Mouse (Mus musculus): ENCODE measurements around the gene Cirbp. TPM values are rescaled to one million over a fixed set of nuclear protein-coding genes. Genes with fewer than 3 reads are reported as not detected.

Gene Cirbp
- 3.9 and 4.3 TPM in 2 replicates for polyA plus RNA-seq (2012)

DNA sequence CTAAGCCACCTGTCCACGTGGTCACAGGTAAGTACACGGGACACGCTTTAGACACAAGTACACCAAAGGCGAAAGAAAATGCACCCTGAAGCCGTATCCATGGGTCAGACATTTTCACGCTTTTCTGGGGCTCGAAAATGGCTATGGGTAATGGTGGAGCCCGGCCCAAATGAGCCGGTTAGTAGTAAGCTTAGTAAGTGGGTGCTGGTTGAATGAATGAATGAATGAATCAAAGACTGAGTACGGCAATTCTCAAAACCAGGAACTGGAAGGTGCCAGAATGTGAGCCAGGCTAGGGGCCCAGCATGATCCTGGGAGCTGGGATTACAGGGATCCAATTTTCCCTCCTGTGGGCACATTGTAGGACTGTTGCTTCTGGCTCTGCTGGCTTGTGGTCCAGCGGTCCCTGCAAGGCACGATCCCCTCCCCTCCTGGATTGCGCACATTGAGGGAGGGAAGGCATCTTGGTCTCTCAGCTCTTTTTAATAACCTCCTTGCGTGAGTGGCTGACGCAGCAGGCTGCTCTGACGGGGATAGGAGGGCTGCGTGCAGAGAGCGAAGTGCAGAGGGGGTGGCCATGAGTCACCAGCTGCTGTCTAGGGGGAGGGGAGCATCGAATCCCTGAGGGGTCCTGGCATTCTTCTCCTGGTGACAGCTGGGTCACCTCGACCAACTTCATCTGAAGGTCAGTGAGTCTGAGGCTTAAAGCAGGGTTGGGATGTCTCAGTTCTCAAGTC lies at the start of gene Cirbp:
TSS of gene Cirbp (plus strand) at position 594 of the 737 bp plus-strand sequence.
- H3K4me1 ChIP-seq (ENCODE audit: control insufficient read depth) = peaks cover 87% of the 10 kb centered on the region
- peaks cover 15% of the 10 kb centered on the region for H3K36me3 ChIP-seq (ENCODE audit: control insufficient read depth)
- H3K4me3 ChIP-seq (replicated peaks) = peak within 1 kb of the TSS; percentile 87
- TF ChIP-seq GATA1 (IDR thresholded peaks at IDR 0.05; ENCODE audit: low read length) (no peak), TAL1 (IDR thresholded peaks at IDR 0.05; ENCODE audit: low read length) (no peak)
- H3K27me3 ChIP-seq (ENCODE audit: control insufficient read depth) = peaks cover 13% of the 10 kb centered on the region
- peaks cover 9% of the 10 kb centered on the region for H3K9me3 ChIP-seq (ENCODE audit: control insufficient read depth, low read length)

DNA sequence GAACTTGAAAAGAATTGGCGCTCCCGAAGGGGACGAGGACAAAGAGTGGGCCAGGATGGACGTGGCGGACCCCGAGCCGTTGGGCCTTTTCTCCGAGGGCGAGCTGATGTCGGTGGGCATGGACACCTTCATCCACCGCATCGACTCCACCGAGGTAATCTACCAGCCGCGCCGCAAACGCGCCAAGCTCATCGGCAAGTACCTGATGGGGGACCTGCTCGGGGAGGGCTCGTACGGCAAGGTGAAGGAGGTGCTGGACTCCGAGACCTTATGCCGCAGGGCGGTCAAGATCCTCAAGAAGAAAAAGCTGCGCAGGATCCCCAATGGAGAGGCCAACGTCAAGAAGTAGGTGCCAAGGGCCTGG lies 49.2 kb upstream of the Cirbp start:
- TF ChIP-seq TAL1 (IDR thresholded peaks at IDR 0.05; ENCODE audit: low read length) (no peak), GATA1 (IDR thresholded peaks at IDR 0.05; ENCODE audit: low read length) (no peak)
- peaks cover 4% of the 10 kb centered on the region for H3K9me3 ChIP-seq (ENCODE audit: control insufficient read depth, low read length)
- peaks cover 54% of the 10 kb centered on the region for H3K36me3 ChIP-seq (ENCODE audit: control insufficient read depth)
- peak overlapping the region; percentile 79 for H3K4me3 ChIP-seq (replicated peaks)
- H3K4me1 ChIP-seq (ENCODE audit: control insufficient read depth) = peaks cover 67% of the 10 kb centered on the region
- no peaks in the 10 kb centered on the region for H3K27me3 ChIP-seq (ENCODE audit: control insufficient read depth)

DNA sequence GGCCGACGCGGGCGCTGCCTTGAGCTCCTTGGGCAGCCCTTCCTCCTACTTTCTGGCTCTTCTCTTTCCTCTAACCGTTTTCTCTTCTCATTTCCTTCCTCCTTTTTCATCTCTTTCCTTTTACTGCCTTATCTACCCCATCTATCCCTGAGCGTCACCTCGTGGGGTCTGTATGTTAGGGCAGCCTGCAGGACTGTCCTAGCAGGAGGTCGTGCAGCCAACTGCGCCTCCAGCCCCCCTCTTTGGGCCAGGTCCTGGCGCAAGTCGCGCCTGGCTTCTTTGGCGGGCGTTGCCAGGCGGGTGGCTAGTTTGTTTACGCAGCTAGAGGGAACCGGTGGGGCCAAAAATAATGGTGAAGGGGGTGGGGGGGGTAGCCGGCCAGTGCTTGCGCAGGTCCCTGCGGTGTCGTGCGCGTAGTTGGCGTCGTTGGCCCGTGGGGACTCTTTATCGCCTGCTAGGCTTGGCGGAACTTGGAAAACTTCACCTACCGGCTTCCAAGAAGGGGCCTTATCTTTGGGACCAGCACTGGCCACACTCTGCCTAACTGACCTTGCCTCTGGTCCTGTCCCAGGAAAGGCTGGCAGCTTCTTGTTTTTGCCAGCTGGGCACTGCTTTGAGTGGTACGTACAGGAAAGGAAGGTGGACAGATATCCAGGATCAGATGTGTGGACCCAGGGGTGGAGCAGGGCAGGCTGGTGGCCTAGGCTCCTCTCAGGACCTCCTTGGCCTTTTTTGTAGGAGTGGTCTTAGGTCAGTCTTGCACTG lies 48.7 kb upstream of the Cirbp start:
- Histone ChIP-seq H3K4me3 (replicated peaks) (peak overlapping the region; percentile 79), H3K27me3 (ENCODE audit: control insufficient read depth) (no peaks in the 10 kb centered on the region), H3K4me1 (ENCODE audit: control insufficient read depth) (peaks cover 72% of the 10 kb centered on the region), H3K36me3 (ENCODE audit: control insufficient read depth) (peaks cover 60% of the 10 kb centered on the region), H3K9me3 (ENCODE audit: control insufficient read depth, low read length) (peaks cover 9% of the 10 kb centered on the region)
- TF ChIP-seq TAL1 (IDR thresholded peaks at IDR 0.05; ENCODE audit: low read length) (0 out of 3 replicates have a peak, but pooled peaks have one; percentile 22), GATA1 (IDR thresholded peaks at IDR 0.05; ENCODE audit: low read length) (0 out of 2 replicates have a peak, but pooled peaks have one; percentile 29)

DNA sequence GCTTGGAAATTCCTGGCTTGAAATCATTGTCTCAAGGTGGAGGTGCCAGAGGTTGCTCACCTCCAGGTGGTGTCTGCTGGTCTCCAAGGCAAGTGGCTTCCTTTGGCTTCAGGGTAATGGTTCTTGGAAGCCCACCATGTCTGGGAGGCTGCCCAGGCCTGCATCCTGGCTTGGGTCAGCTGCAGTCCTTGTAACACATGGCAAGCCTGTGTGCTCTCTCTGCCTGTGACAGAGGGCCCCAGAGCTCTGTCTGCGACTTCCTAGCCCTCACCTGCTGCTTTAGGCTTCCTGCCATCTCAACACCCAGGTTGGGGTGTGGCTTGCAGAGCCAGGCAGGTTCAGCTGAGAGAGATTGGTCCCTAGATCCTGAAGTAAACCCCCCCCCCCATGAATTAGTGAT lies 48.0 kb upstream of the Cirbp start:
- no peak for TF ChIP-seq TAL1 (IDR thresholded peaks at IDR 0.05; ENCODE audit: low read length)
- no peak for TF ChIP-seq GATA1 (IDR thresholded peaks at IDR 0.05; ENCODE audit: low read length)
- Histone ChIP-seq H3K4me3 (replicated peaks) (peak overlapping the region; percentile 79), H3K9me3 (ENCODE audit: control insufficient read depth, low read length) (peaks cover 9% of the 10 kb centered on the region), H3K4me1 (ENCODE audit: control insufficient read depth) (peaks cover 78% of the 10 kb centered on the region), H3K36me3 (ENCODE audit: control insufficient read depth) (peaks cover 66% of the 10 kb centered on the region), H3K27me3 (ENCODE audit: control insufficient read depth) (no peaks in the 10 kb centered on the region)

DNA sequence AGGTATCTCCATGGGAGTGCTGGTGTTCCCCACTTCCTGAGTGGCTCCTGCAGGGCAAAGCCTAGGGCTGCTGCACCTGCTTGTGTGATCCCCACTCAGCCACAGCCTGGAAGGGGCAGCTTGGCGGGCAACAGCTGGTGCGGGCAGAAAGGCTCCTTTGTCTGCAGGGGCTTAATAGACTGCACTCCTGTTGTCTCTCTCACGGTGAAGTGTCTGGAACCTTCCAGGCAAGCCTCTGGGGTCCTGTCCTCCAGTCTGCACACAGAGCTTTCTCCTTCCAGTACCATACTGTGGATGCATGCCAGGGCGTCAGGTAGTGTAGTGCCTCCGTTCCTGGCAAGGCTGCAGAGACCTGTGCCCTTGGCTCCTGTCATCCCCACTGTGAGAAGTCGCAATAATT lies 47.2 kb upstream of the Cirbp start:
- H3K9me3 ChIP-seq (ENCODE audit: control insufficient read depth, low read length) = peaks cover 9% of the 10 kb centered on the region
- TF ChIP-seq TAL1 (IDR thresholded peaks at IDR 0.05; ENCODE audit: low read length) (no peak), GATA1 (IDR thresholded peaks at IDR 0.05; ENCODE audit: low read length) (no peak)
- H3K27me3 ChIP-seq (ENCODE audit: control insufficient read depth) = no peaks in the 10 kb centered on the region
- H3K36me3 ChIP-seq (ENCODE audit: control insufficient read depth) = peaks cover 71% of the 10 kb centered on the region
- H3K4me1 ChIP-seq (ENCODE audit: control insufficient read depth) = peaks cover 78% of the 10 kb centered on the region
- H3K4me3 ChIP-seq (replicated peaks) = peak overlapping the region; percentile 79

DNA sequence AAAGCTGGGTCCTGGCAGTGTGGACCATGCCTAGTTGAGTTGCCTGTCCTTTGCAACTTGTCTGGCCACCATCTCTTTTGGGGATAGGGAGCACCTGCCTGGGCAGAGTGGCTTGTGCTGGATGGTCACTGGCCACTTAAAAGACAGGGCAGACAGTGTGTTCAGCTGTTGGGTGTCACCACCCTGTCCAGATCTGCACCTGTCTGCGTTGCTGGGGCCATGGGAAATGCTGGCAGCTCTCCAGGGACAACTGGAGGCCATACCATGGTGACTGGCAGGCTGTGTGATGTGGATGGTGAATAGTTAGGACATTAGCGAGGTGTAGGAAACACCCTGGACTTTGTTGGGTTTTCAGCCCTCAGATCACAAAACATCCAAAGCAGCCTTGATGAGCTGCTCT lies 45.6 kb upstream of the Cirbp start:
- Histone ChIP-seq H3K36me3 (ENCODE audit: control insufficient read depth) (peaks cover 87% of the 10 kb centered on the region), H3K4me3 (replicated peaks) (peak overlapping the region; percentile 45)

DNA sequence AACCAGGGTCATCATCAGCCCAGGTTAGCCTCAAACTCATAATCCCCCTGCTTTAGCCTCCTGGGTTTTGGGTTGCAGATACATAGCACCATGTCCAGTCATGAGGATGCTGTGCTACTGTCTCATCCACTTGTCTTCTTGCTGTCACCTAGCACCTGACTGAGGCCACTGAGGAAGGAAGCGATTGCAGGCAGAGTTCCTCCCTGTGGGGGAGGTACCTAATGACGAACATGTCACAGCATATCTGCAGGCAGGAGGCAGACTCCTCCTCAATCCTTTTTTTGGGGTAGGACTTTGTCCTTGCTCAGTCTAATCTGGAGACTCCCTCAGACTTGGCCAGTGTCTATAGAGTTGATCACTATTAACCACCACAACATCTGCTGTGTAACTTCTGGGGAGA lies 44.1 kb upstream of the Cirbp start:
- Histone ChIP-seq H3K4me1 (ENCODE audit: control insufficient read depth) (peaks cover 92% of the 10 kb centered on the region), H3K4me3 (replicated peaks) (peak overlapping the region; percentile 19), H3K27me3 (ENCODE audit: control insufficient read depth) (no peaks in the 10 kb centered on the region), H3K9me3 (ENCODE audit: control insufficient read depth, low read length) (peaks cover 9% of the 10 kb centered on the region), H3K36me3 (ENCODE audit: control insufficient read depth) (peaks cover 100% of the 10 kb centered on the region)
- no peak for TF ChIP-seq GATA1 (IDR thresholded peaks at IDR 0.05; ENCODE audit: low read length)
- no peak for TF ChIP-seq TAL1 (IDR thresholded peaks at IDR 0.05; ENCODE audit: low read length)

More for the DNA sequence above, 45.6 kb upstream of the Cirbp start:
- no peak for TF ChIP-seq GATA1 (IDR thresholded peaks at IDR 0.05; ENCODE audit: low read length)
- no peak for TF ChIP-seq TAL1 (IDR thresholded peaks at IDR 0.05; ENCODE audit: low read length)
- peaks cover 9% of the 10 kb centered on the region for H3K9me3 ChIP-seq (ENCODE audit: control insufficient read depth, low read length)
- peaks cover 78% of the 10 kb centered on the region for H3K4me1 ChIP-seq (ENCODE audit: control insufficient read depth)
- H3K27me3 ChIP-seq (ENCODE audit: control insufficient read depth) = no peaks in the 10 kb centered on the region

DNA sequence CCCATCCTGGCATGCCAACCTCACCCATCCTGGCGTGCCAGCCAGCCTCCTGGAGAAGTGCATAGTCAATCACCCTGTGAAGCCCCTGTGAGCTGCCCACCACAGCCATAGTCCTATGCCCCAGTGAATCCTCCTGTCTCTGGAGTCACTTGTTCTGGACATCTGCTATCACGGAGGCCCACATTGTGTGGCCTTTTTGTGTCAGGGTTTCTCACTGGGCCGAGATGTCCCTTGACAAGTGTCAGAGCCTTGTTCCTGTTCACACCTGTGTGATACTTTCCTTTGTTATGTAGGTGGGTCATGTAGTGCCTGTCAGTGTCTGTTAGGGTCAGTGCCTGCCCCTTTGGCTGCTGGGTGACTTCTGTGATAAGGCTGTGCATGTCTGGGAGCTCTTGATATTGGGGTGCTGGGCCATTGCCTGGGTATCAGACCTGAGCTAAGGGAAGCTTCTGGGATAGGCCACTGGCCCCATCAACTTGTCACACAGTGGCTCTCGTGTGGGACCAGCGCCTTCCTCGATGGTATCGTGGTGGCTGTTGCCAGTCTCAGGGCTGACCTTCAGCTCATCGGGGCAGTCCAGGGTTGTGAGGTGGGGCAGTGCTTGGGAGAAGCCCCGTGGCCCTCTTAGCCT lies 41.7 kb upstream of the Cirbp start:
- H3K27me3 ChIP-seq (ENCODE audit: control insufficient read depth) = no peaks in the 10 kb centered on the region
- peaks cover 97% of the 10 kb centered on the region for H3K4me1 ChIP-seq (ENCODE audit: control insufficient read depth)
- peaks cover 100% of the 10 kb centered on the region for H3K36me3 ChIP-seq (ENCODE audit: control insufficient read depth)
- TF ChIP-seq GATA1 (IDR thresholded peaks at IDR 0.05; ENCODE audit: low read length) (peak; percentile 42; the same call in 1 of the 2 replicates), TAL1 (IDR thresholded peaks at IDR 0.05; ENCODE audit: low read length) (peak; percentile 73)
- H3K9me3 ChIP-seq (ENCODE audit: control insufficient read depth, low read length) = peaks cover 9% of the 10 kb centered on the region
- peak overlapping the region; percentile 51 for H3K4me3 ChIP-seq (replicated peaks)

DNA sequence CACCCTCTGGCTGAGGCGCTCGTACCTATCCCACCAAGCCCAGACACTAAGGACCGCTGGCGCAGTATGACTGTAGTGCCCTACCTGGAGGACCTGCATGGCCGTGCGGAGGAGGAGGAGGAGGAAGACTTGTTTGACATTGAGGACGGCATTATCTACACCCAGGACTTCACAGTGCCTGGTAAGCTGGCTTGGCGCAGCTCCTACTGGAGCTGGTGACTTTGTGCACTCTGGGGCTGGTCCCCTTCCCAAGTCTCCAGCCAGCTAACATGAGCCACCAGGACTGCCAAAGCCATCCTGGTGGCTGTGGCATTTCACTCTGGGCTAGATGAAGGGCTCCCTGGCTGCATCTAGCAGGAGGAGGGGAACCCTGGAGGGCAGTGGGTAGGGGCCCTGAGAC lies 37.9 kb upstream of the Cirbp start:
- TF ChIP-seq TAL1 (IDR thresholded peaks at IDR 0.05; ENCODE audit: low read length) (no peak), GATA1 (IDR thresholded peaks at IDR 0.05; ENCODE audit: low read length) (no peak)
- Histone ChIP-seq H3K4me1 (ENCODE audit: control insufficient read depth) (peaks cover 90% of the 10 kb centered on the region), H3K27me3 (ENCODE audit: control insufficient read depth) (no peaks in the 10 kb centered on the region; the same call in 1 of the 2 replicates), H3K36me3 (ENCODE audit: control insufficient read depth) (peaks cover 99% of the 10 kb centered on the region), H3K9me3 (ENCODE audit: control insufficient read depth, low read length) (peaks cover 12% of the 10 kb centered on the region), H3K4me3 (replicated peaks) (no peak overlapping the region)
